Mouse (Mus musculus) bone marrow macrophage, adult 2 months (primary cell): ENCODE measurements around the gene Lypd8. TPM values are rescaled to one million over a fixed set of nuclear protein-coding genes. Genes with fewer than 3 reads are reported as not detected.

Experiments used
- H3K27ac ChIP-seq: 2 replicates; pipeline ENCODE4 v1.5.1; 2012; ENCODE audit warnings: low read depth, low read length; ENCODE audit not compliant: insufficient read depth
- H3K4me1 ChIP-seq: 2 replicates; pipeline ENCODE4 v1.6.1; 2012; ENCODE audit warnings: low read length; ENCODE audit not compliant: control insufficient read depth, insufficient read depth
- H3K4me3 ChIP-seq: 2 replicates; pipeline ENCODE4 v1.5.1; 2012; ENCODE audit warnings: mild to moderate bottlenecking, low read length, moderate library complexity; ENCODE audit not compliant: insufficient read depth
- CTCF ChIP-seq: IDR thresholded peaks from 2 replicates; pipeline ENCODE4 v1.5.1; 2012; ENCODE audit warnings: low read depth, mild to moderate bottlenecking, low read length, moderate library complexity
- POLR2A ChIP-seq: IDR thresholded peaks from 2 replicates; pipeline ENCODE4 v1.6.1; 2012; ENCODE audit warnings: mild to moderate bottlenecking, low read depth, low read length, borderline replicate concordance
- polyA plus RNA-seq: library from polyadenylated mRNA; stranded (reverse); fragments of >200 nt; gene quantifications from 2 replicates; pipeline ENCODE4 v1.2.4, GENCODE M21; 2012; ENCODE audit not compliant: missing spikeins, insufficient read depth, insufficient read length

Lypd8 gene
- polyA plus RNA-seq, 1 experiment: not detected

DNA sequence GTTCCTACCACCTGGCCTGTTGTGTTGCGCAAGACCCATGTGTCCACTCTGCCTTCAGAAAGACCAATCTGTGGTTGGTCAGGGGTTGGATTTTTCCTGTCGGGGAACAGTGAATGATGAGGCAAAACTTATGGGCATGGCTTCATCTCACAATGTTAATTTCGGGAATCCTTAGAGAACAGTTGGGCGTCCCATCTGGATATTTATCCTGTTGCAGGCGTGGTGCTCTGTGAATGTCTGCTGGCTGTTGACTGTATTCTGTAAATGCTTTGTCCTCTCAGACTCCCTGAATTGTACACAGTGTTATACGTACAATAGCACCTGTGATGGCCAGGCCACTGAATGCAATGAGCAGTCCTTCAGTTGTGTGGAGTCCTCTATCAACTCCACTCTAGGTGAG, 3.6 kb downstream of the Lypd8 start:
- no peak overlapping the region for H3K27ac ChIP-seq
- no peak for TF ChIP-seq POLR2A
- no peak for TF ChIP-seq CTCF
- no peak overlapping the region for H3K4me3 ChIP-seq
- no peaks in the 10 kb centered on the region for H3K4me1 ChIP-seq

DNA sequence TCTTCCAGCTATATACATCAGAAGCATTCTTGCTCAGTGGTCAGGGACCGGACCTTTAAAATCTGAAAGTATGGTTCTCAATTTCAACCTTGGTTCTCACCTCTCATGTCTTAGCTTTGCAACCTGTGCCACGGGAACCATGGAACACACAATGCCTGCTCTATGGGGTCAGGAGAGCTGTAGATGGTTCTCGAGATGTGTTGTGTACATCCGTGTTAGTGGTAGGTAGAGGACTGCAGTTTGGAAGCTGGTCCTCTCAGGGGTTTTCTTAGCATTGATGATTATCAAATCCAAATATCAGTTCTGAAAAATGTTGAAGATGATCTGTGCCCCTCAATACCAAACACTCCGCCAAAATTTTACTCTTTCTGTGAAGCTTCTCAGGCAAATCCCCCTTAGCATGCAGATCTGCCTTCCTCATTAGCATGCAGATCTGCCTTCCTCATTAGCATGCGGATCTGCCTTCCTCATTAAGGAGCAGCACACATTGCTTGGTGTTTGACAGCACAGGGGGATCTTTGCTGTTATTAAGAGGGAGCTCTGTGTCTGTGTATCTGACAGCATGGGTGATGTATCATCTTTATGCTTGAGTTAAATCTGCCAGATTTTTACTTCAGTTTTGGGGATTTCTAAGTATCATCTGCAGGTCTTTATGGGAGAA, 21.3 kb downstream of the Lypd8 start:
- Histone ChIP-seq H3K4me1 (no peaks in the 10 kb centered on the region), H3K4me3 (no peak overlapping the region), H3K27ac (no peak overlapping the region)
- no peak for TF ChIP-seq POLR2A

DNA sequence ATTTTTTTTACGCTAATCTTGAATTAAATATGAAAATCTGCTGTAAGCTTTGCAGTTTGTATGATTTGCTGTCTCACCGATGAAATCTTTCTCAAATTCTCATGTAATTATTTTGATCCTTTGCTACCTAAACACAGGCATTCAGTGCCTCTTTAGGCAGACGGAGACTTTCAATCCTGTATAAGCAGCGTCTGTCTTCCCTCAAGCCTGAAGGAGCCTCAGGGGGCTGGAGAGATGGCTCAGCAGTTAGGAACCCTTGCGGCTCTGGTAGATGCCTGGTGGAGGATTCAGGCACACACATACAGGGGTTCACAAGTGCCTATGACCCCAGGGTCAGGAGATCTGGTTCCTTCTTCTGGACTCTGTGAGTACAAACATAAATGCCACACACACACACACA, 21.8 kb downstream of the Lypd8 start:
- Histone ChIP-seq H3K4me3 (no peak overlapping the region), H3K4me1 (no peaks in the 10 kb centered on the region), H3K27ac (no peak overlapping the region)
- TF ChIP-seq CTCF (no peak), POLR2A (no peak)

DNA sequence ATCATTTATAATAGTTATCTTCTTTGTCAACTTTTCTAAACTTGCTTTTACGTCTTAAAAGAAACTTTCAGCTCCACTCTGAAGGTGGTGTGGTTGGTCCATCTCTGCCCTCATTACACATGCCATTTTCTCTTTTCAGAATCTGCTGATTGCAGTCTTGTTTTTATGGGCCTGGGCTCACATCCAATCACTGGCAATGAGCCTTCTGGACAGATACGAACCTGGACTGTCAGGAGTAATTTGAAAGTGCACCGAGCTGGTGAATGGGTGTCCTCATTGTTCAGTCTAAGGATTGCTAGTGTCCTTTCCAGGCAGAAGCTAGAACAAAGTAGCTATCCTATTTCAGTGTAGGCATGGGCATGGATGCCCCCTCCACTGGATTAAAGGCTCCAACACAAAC, 29.2 kb downstream of the Lypd8 start:
- Histone ChIP-seq H3K4me3 (no peak overlapping the region), H3K4me1 (no peaks in the 10 kb centered on the region), H3K27ac (no peak overlapping the region)
- TF ChIP-seq POLR2A: no peak
- TF ChIP-seq CTCF: no peak

DNA sequence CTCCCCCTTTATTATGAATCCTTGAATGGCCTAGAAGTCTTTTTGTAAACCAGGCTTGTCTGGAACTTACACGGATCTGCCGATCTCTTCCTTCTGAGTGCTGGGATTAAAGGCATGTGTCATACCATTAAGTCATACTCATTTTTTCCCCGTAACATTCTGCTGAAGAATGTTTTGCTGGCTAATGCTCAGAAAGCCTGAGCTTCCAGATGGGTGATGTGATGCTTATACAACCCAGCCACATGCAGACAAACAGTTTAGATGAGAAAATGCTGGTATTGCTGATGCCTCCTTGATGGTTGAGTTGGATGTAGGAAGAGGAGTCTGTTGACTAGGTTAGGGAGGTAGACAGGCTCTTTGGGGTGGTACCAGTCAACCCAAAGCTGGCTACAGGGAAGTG, 39.5 kb downstream of the Lypd8 start:
- no peak for TF ChIP-seq CTCF
- no peak for TF ChIP-seq POLR2A
- Histone ChIP-seq H3K4me1 (no peaks in the 10 kb centered on the region), H3K4me3 (no peak overlapping the region), H3K27ac (no peak overlapping the region)

DNA sequence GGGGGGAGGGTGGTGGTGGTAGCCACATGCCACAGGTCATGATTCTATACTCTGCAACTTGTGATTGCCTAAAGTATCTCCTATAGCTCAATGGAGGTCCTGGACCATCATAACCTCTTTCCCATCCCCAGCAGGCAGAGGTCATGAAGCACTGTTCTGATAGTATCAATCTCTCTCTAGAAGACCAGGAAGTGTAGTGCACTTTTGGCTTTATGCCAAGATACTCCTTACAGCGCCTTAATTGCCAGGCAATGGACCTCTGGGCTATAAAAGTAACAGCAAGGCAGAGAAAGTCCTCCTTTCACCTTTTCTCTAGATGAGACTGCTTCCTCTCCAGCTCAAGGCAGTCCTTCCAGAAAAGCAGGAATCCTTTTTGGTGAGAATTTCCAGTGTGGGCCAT, 42.0 kb downstream of the Lypd8 start, which contains the start of gene 1810065E05Rik:
Gene 1810065E05Rik (plus strand): TSS at position 297 of the 400 bp plus-strand sequence.
- Histone ChIP-seq H3K4me1 (no peaks in the 10 kb centered on the region), H3K4me3 (no peak within 1 kb of the TSS), H3K27ac (no peak within 1 kb of the TSS)
- no peak for TF ChIP-seq CTCF
- TF ChIP-seq POLR2A: no peak

DNA sequence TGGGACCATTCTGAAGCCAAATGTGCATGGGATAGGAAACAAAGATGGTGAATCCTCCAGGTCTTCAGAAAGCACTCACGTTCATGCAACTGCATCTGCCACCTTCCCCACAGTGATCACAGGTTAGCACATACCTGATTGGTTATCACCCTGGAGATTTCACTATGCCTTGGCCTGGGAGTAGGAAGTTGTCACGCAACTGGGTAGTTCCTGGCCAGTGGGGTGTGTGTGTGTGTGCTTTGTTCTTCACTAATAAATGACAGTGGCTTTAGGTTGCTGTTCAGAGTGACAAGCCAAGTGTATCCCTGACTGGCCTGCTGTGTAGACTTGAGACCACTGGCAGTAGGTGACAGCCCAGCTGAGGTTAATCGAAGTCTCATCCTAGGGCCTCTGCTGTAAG, 53.4 kb downstream of the Lypd8 start, which contains the start of gene Gm12253:
Gene Gm12253 (plus strand): TSS at position 301 of the 400 bp plus-strand sequence.
- no peak for TF ChIP-seq POLR2A
- no peak for TF ChIP-seq CTCF
- Histone ChIP-seq H3K4me3 (no peak within 1 kb of the TSS), H3K4me1 (no peaks in the 10 kb centered on the region), H3K27ac (no peak within 1 kb of the TSS)

DNA sequence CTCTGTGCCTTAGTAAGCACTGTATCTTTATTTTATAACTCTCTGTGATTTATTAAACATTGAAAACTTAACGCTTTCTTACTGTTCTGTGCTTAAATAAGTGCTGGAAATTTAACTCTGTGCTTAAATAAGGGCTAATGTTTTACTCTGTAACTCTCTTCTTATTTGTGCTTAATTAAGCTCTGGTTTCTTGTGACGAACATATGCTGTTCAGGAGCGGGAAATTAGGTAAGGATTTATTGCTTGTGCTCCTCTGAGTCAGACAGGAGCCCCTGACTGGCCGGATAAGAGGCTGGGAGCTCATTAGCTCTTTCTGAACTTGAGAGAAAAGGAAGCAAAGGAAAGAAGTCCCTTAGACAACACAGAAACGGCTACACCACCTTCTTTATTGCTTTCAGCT, 59.0 kb downstream of the Lypd8 start:
- Histone ChIP-seq H3K4me1 (no peaks in the 10 kb centered on the region), H3K4me3 (no peak overlapping the region), H3K27ac (no peak overlapping the region)
- TF ChIP-seq CTCF (no peak), POLR2A (no peak)

Other genes with a start within 250 kb of the Lypd8 start
- gene Gemin5, start 210.5 kb upstream of the Lypd8 start, polyA plus RNA-seq: 3.4 and 4.1 TPM in 2 replicates
- gene Mrpl22, start 207.4 kb upstream of the Lypd8 start, polyA plus RNA-seq: 23.5 and 26.6 TPM in 2 replicates
- gene Igtp, start 179.5 kb upstream of the Lypd8 start, polyA plus RNA-seq: 31.3 and 33.3 TPM in 2 replicates
- gene Irgm2, start 179.4 kb upstream of the Lypd8 start, polyA plus RNA-seq: 40.7 and 44.4 TPM in 2 replicates
- gene 4930438A08Rik, start 104.2 kb upstream of the Lypd8 start, polyA plus RNA-seq: not detected in 2 replicates
- gene Zfp692, start 72.0 kb upstream of the Lypd8 start, polyA plus RNA-seq: 12.1 and 13.5 TPM in 2 replicates
- 14.2 TPM in 2 replicates for gene Zfp672, start 48.7 kb upstream of the Lypd8 start, polyA plus RNA-seq
- gene Sh3bp5l, start 48.3 kb upstream of the Lypd8 start, polyA plus RNA-seq: 17.3 and 19.2 TPM in 2 replicates
- not detected in 2 replicates for gene 1810065E05Rik, start 42.1 kb downstream of the Lypd8 start, polyA plus RNA-seq
- not detected in 2 replicates for gene Gm12253, start 53.5 kb downstream of the Lypd8 start, polyA plus RNA-seq
- not detected in 2 replicates for gene Lypd9, start 73.9 kb downstream of the Lypd8 start, polyA plus RNA-seq
- gene Olfr30, start 83.2 kb downstream of the Lypd8 start, polyA plus RNA-seq: not detected in 2 replicates
- gene Olfr332, start 113.5 kb downstream of the Lypd8 start, polyA plus RNA-seq: not detected in 2 replicates
- gene Olfr331, start 123.5 kb downstream of the Lypd8 start, polyA plus RNA-seq: not detected in 2 replicates
- gene Olfr330, start 155.8 kb downstream of the Lypd8 start, polyA plus RNA-seq: not detected in 2 replicates
- gene Olfr329-ps, start 167.4 kb downstream of the Lypd8 start, polyA plus RNA-seq: not detected in 2 replicates
- gene Olfr328, start 176.6 kb downstream of the Lypd8 start, polyA plus RNA-seq: not detected in 2 replicates
- gene Olfr224, start 191.5 kb downstream of the Lypd8 start, polyA plus RNA-seq: not detected in 2 replicates
- not detected in 2 replicates for gene Olfr325, start 198.7 kb downstream of the Lypd8 start, polyA plus RNA-seq
- gene Olfr324, start 216.1 kb downstream of the Lypd8 start, polyA plus RNA-seq: not detected in 2 replicates
- gene 2210407C18Rik, start 237.0 kb downstream of the Lypd8 start, polyA plus RNA-seq: not detected in 2 replicates